Mouse (Mus musculus): ENCODE data around the gene Olfr316. TPM values are rescaled to one million over a fixed set of nuclear protein-coding genes. Genes with fewer than 3 reads are reported as not detected.
"Not testable (repeated sequence)": the region's sequence is repeated elsewhere in the genome, so short reads cannot be mapped to it uniquely, and the experiment has no call there.

Gene Olfr316
- total and polyA plus RNA-seq, 3 experiments: not detected

DNA sequence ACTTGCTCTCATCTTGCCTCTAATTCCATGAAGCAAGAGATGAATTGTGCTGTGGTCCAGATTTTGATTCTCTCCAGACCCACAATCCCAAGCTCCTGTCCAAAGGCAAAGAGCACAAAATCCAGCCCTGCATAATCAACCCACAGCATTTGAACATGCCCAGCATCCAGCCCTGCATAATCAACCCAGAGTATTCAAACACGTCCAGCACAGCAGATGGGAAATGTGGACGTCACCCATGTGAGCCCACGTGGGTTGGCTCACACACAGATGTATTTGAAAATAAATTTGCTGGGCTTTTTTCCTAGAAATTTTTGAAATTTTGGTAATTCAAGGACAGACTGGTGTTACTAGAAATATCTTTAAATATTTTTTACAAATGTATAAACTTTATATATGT is 19.2 kb upstream of the Olfr316 start:
- Histone ChIP-seq H3K27me3 (ENCODE audit: control insufficient read depth in 1 of 2, insufficient read depth in 2 of 2, low read length in 2 of 2) (peaks cover 19 to 22% of the 10 kb centered on the region in 2 experiments), H3K9me3 (replicated peaks; ENCODE audit: insufficient read depth, low read length) (no peaks in the 10 kb centered on the region), H3K27ac (ENCODE audit: control insufficient read depth, low read depth, low read length) (no peak overlapping the region)

DNA sequence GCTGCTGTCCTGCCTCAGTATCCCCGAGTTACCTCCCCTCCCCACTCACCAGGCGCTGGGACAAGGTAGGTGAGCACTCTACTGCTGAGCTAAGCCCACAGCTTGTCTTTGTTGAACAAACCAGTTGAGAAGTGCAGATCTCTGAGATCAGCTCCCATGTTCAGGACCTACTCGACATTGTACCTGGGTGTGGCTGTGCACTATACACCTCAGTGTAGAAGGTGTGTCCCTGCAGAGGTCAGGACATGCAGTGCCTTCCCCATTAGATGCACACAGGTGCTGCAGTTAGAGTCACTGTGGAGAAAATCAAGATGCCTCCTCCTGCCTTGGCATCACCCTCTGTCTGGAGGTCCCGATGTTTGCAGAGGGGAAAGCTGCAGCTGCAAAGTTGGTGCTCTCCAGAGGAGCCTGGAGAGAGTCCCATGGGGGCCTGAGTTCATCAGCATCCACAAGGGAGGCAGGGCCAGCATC is 13.7 kb upstream of the Olfr316 start, which contains the start of gene Olfr317:
TSS of gene Olfr317 (minus strand) at position 421 of the 471 bp plus-strand sequence.
- H3K4me1 ChIP-seq (ENCODE audit: control insufficient read depth in 1 of 2, insufficient read depth in 2 of 2, low read length in 2 of 2): no peaks in the 10 kb centered on the region
- H3K4me3 ChIP-seq (ENCODE audit: control insufficient read depth in 1 of 2, insufficient read depth in 1 of 2, low read depth in 2 of 2, low read length in 2 of 2): no peak within 1 kb of the TSS
- no peaks in the 10 kb centered on the region for H3K9me3 ChIP-seq (replicated peaks; ENCODE audit: insufficient read depth, low read length)
- no peaks in the 10 kb centered on the region for H3K36me3 ChIP-seq (ENCODE audit: control insufficient read depth in 1 of 2, insufficient read depth in 2 of 2, low read length in 2 of 2)
- DNase-seq (ENCODE audit: low read depth, low spot score): no peak
- no peak within 1 kb of the TSS for H3K9ac ChIP-seq (ENCODE audit: control insufficient read depth, low read depth, low read length, poor library complexity, severe bottlenecking)
- peaks cover 23 to 33% of the 10 kb centered on the region in 2 experiments for H3K27me3 ChIP-seq (ENCODE audit: control insufficient read depth in 1 of 2, insufficient read depth in 2 of 2, low read length in 2 of 2)
- H3K79me2 ChIP-seq (ENCODE audit: control insufficient read depth, insufficient read depth, low read length, poor library complexity): no peaks in the 10 kb centered on the region
- no peak within 1 kb of the TSS for H3K27ac ChIP-seq (ENCODE audit: control insufficient read depth, low read depth, low read length)
- TF ChIP-seq E2F4 (IDR thresholded peaks at IDR 0.05; ENCODE audit: borderline replicate concordance, low read depth, low read length): no peak
- no peak for TF ChIP-seq MAX (IDR thresholded peaks at IDR 0.05; ENCODE audit: low read length)
- no peak for TF ChIP-seq RCOR1 (IDR thresholded peaks at IDR 0.05; ENCODE audit: low read depth, low read length)
- TF ChIP-seq USF2 (IDR thresholded peaks at IDR 0.05; ENCODE audit: borderline replicate concordance in 1 of 2, insufficient read depth in 1 of 2, low read depth in 1 of 2, low read length in 2 of 2): no peak
- no peak for TF ChIP-seq ZKSCAN1 (IDR thresholded peaks at IDR 0.05; ENCODE audit: low read depth, low read length)
- TF ChIP-seq USF1 (IDR thresholded peaks at IDR 0.05; ENCODE audit: low read depth, low read length): no peak
- no peak for TF ChIP-seq CTCF (IDR thresholded peaks at IDR 0.05 in 2 of 3, conservative IDR thresholded peaks at IDR 0.05 in 1 of 3; ENCODE audit: control insufficient read depth in 1 of 3, insufficient read depth in 1 of 3, low read depth in 2 of 3, low read length in 3 of 3, poor library complexity in 1 of 3, severe bottlenecking in 1 of 3)
- TF ChIP-seq POLR2AphosphoS2 (IDR thresholded peaks at IDR 0.05; ENCODE audit: low read length): no peak
- no peak for TF ChIP-seq CHD2 (IDR thresholded peaks at IDR 0.05; ENCODE audit: low read length)
- no peak for TF ChIP-seq EP300 (IDR thresholded peaks at IDR 0.05; ENCODE audit: low read depth in 1 of 2, low read length in 2 of 2)
- no peak for TF ChIP-seq MAZ (IDR thresholded peaks at IDR 0.05; ENCODE audit: low read depth, low read length)
- TF ChIP-seq GATA1 (IDR thresholded peaks at IDR 0.05; ENCODE audit: low read depth, low read length): no peak

More for the DNA sequence above, 19.2 kb upstream of the Olfr316 start:
- Histone ChIP-seq H3K36me3 (ENCODE audit: control insufficient read depth in 1 of 2, insufficient read depth in 2 of 2, low read length in 2 of 2) (no peaks in the 10 kb centered on the region), H3K9ac (ENCODE audit: control insufficient read depth, low read depth, low read length, poor library complexity, severe bottlenecking) (no peak overlapping the region), H3K4me3 (ENCODE audit: control insufficient read depth in 1 of 2, insufficient read depth in 1 of 2, low read depth in 2 of 2, low read length in 2 of 2) (no peak overlapping the region), H3K4me1 (ENCODE audit: control insufficient read depth in 1 of 2, insufficient read depth in 2 of 2, low read length in 2 of 2) (no peaks in the 10 kb centered on the region), H3K79me2 (ENCODE audit: control insufficient read depth, insufficient read depth, low read length, poor library complexity) (no peaks in the 10 kb centered on the region)
- DNase-seq (ENCODE audit: low read depth, low spot score): no peak
- no peak for TF ChIP-seq GABPA (IDR thresholded peaks at IDR 0.05; ENCODE audit: low read depth, low read length)
- no peak for TF ChIP-seq POLR2AphosphoS2 (IDR thresholded peaks at IDR 0.05; ENCODE audit: low read length)
- no peak for TF ChIP-seq SIN3A (IDR thresholded peaks at IDR 0.05; ENCODE audit: low read length)
- no peak for TF ChIP-seq MYC (IDR thresholded peaks at IDR 0.05; ENCODE audit: low read depth, low read length)
- no peak for TF ChIP-seq HCFC1 (IDR thresholded peaks at IDR 0.05; ENCODE audit: low read depth, low read length)

DNA sequence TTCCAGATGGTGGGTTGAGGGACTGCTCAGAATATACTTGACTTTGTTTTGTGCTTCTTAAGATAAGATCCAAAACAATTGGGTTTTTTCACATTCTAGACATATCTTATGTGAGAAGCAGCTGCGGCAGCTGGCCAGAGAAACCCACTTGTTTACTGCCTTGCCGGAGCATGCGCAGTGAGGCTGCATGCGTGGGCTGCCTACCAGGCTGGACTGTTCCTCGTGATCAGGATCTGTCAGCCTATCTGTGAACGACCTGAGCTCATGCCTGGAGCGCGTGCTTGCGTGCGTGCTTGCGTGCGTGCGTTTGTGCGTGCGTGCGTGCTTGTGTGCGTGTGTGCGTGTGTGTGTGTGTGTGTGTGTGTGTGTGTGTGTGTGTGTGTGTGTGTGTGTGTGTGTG is 1.4 kb upstream of the Olfr316 start:
- H3K4me1 ChIP-seq (ENCODE audit: control insufficient read depth in 1 of 2, insufficient read depth in 2 of 2, low read length in 2 of 2); H3K36me3 ChIP-seq (ENCODE audit: control insufficient read depth in 1 of 2, insufficient read depth in 2 of 2, low read length in 2 of 2); H3K9me3 ChIP-seq (replicated peaks; ENCODE audit: insufficient read depth, low read length); DNase-seq (ENCODE audit: low read depth, low spot score); H3K79me2 ChIP-seq (ENCODE audit: control insufficient read depth, insufficient read depth, low read length, poor library complexity); H3K27ac ChIP-seq (ENCODE audit: control insufficient read depth, low read depth, low read length); H3K27me3 ChIP-seq (ENCODE audit: control insufficient read depth in 1 of 2, insufficient read depth in 2 of 2, low read length in 2 of 2); H3K9ac ChIP-seq (ENCODE audit: control insufficient read depth, low read depth, low read length, poor library complexity, severe bottlenecking); H3K4me3 ChIP-seq (ENCODE audit: control insufficient read depth in 1 of 2, insufficient read depth in 1 of 2, low read depth in 2 of 2, low read length in 2 of 2): not testable (repeated sequence)

All from MEL (cell line).